Comparison of ENCODE assay signal across 8 mouse cellular contexts in the genomic region with DNA sequence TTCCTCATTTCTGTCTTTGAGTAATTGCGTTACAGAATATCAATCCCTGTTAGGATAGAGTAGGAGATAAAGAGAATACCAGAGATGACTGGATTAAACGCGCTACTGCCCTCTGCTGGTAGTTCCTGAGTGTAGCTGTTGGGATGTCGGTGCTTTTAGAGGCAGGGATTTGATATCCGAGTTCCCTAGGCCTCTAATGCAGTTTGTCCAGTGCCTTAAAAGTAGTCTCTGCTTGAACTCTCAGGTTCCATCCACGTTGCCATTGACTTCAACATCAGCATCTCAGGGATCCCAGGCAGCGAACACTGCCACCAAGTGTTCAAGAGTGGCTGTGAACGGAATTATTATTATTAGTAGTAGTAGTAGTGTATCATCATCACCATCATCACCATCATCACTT. TPM values are rescaled to one million over a fixed set of nuclear protein-coding genes. Genes with fewer than 3 reads are reported as not detected.
A peak's percentile ranks its signal among the peaks of the same experiment; 100 is the strongest.
DNase-seq lines count a peak whose midpoint lies in the region; ATAC-seq lines count a peak whose summit lies in the region.
"Had no signal": no experiment of that assay in that cellular context is flagged by ENCODE, and none has a peak within 500 bp of the region (broad histone marks: within the 10 kb centered on the region; RNA-seq: fewer than 3 reads in every experiment).

No protein-coding gene starts in this region.

- no peak overlapping the region for H3K9ac ChIP-seq in embryonic facial prominence, embryonic 12.5 days

- WGBS in embryonic facial prominence, embryonic 12.5 days, result 22% methylated on average over 8 of the region's 8 CpGs

- peak; percentile 57 for DNase-seq in Muller cell, postnatal 12 days (ENCODE audit: inconsistent ontology term)
- peak; percentile 76 to 84 for DNase-seq in adrenal gland, postnatal 36 days
- DNase-seq in left cerebral cortex, adult 11 months (ENCODE audit: low spot score), result peak; percentile 30
- peak; percentile 55 for DNase-seq in right cerebral cortex, postnatal 25 days

- H3K36me3 ChIP-seq in embryonic facial prominence, embryonic 12.5 days, result no peaks in the 10 kb centered on the region

- no peaks in the 10 kb centered on the region for H3K9me3 ChIP-seq in embryonic facial prominence, embryonic 12.5 days

- H3K27ac ChIP-seq in embryonic facial prominence, embryonic 12.5 days, result no peak overlapping the region
- H3K27ac ChIP-seq: macrophage had no signal

- H3K4me3 ChIP-seq in embryonic facial prominence, embryonic 12.5 days, result no peak overlapping the region

- ATAC-seq in embryonic facial prominence, embryonic 12.5 days (ENCODE audit: insufficient number of reproducible peaks, insufficient read depth, low FRiP score, low TSS enrichment), result peak; percentile 47; the same call in 1 of the 2 replicates
- ATAC-seq in hematopoietic stem cell, adult 5-6 weeks (replicated peaks in 1 of 2; ENCODE audit: insufficient read depth in 1 of 2, low FRiP score in 2 of 2, low TSS enrichment in 1 of 2, low read depth in 1 of 2, poor library complexity in 2 of 2, severe bottlenecking in 2 of 2), result peak; percentile 49 to 59; a peak in 2 of 4 replicates
- peak; percentile 56 for ATAC-seq in megakaryocyte-erythroid progenitor cell, adult 5-6 weeks (replicated peaks; ENCODE audit: low FRiP score, low TSS enrichment, poor library complexity, severe bottlenecking)

- no peak overlapping the region for H3K4me2 ChIP-seq in embryonic facial prominence, embryonic 12.5 days (replicated peaks)

- H3K27me3 ChIP-seq in embryonic facial prominence, embryonic 12.5 days, result no peaks in the 10 kb centered on the region

- H3K4me1 ChIP-seq in embryonic facial prominence, embryonic 12.5 days, result no peaks in the 10 kb centered on the region

RNA-seq across cellular contexts. Expression of gene Rd3l, which starts 20.1 kb away (rescaled TPM):
- not detected for total RNA-seq in adrenal gland, postnatal 36 days (2021)
- not detected in 2 replicates for polyA plus RNA-seq in embryonic facial prominence, embryonic 12.5 days (2016; fragmentation: Nextera tagmentation; extraction: Ambion mirVana)
- total RNA-seq in hematopoietic stem cell, adult 5-6 weeks (2017), result 0.50 TPM in 1 of 2 replicates, not detected in the other
- not detected in 2 replicates for total RNA-seq in megakaryocyte-erythroid progenitor cell, adult 5-6 weeks (2014; fragmentation: Nextera tagmentation)
- total RNA-seq in megakaryocyte-erythroid progenitor cell, adult 5-6 weeks (2017), result not detected in 2 replicates
- polyA plus RNA-seq: macrophage had no signal

RNA-seq across cellular contexts. Expression of gene Tdrd9, which starts 29.9 kb away (rescaled TPM):
- under 1 TPM in 1 of 2 experiments, not detected in 1; 0.23 TPM for total RNA-seq in adrenal gland, postnatal 36 days (2021)
- 0.73 and 0.75 TPM in 2 replicates for polyA plus RNA-seq in embryonic facial prominence, embryonic 12.5 days (2016; fragmentation: Nextera tagmentation; extraction: Ambion mirVana)
- 0.30 TPM in 1 of 2 replicates, not detected in the other for total RNA-seq in hematopoietic stem cell, adult 5-6 weeks (2017)
- total RNA-seq in megakaryocyte-erythroid progenitor cell, adult 5-6 weeks (2014; fragmentation: Nextera tagmentation), result not detected in 2 replicates
- not detected in 2 replicates for total RNA-seq in megakaryocyte-erythroid progenitor cell, adult 5-6 weeks (2017)
- polyA plus RNA-seq: macrophage had no signal

RNA-seq across cellular contexts. Expression of gene Atp5mpl, which starts 34.4 kb away (rescaled TPM):
- 100 to 1,000 TPM; 362 to 417 TPM for total RNA-seq in adrenal gland, postnatal 36 days (2021)
- 617 and 661 TPM in 2 replicates for polyA plus RNA-seq in embryonic facial prominence, embryonic 12.5 days (2016; fragmentation: Nextera tagmentation; extraction: Ambion mirVana)
- 222 and 478 TPM in 2 replicates for total RNA-seq in hematopoietic stem cell, adult 5-6 weeks (2017)
- 536 and 684 TPM in 2 replicates for total RNA-seq in megakaryocyte-erythroid progenitor cell, adult 5-6 weeks (2014; fragmentation: Nextera tagmentation)
- total RNA-seq in megakaryocyte-erythroid progenitor cell, adult 5-6 weeks (2017), result 637 and 817 TPM in 2 replicates

Comparison
In these comparisons a context has a peak if more than half of its experiments do, and no peak if none do; other contexts are left out.
1. DNase-seq: peak in every context shown above with its lines; median percentile 80 in adrenal gland, postnatal 36 days; 57 in Muller cell, postnatal 12 days; 55 in right cerebral cortex, postnatal 25 days; 30 in left cerebral cortex, adult 11 months.